Mouse (Mus musculus) ES-CJ7 (cell line): ENCODE measurements at regions not wholly inside any gene's neighbourhood (a gene's known extent, or its start where the extent isn't known, plus 50 kb on each side); places are given as distances from the start of the nearest gene placed in this dataset.

Experiments
- DNase-seq: peaks from one replicate; pipeline ENCODE4 v3.0.0; 2011; ENCODE audit warnings: low read depth, low spot score

GRCm38 (mm10) chr10:99367757-99368156, 104.7 kb downstream of the Dusp6 start:
- DNase-seq = no peak

GRCm38 (mm10) chr10:99375101-99375500, 112.1 kb downstream of the Dusp6 start:
- DNase-seq = no peak

- no peak for DNase-seq
Observed at GRCm38 (mm10) chr10:99376430-99376829, 113.4 kb downstream of the Dusp6 start.

- DNase-seq = no peak
Observed at GRCm38 (mm10) chr10:99377548-99377947, 114.5 kb downstream of the Dusp6 start.

GRCm38 (mm10) chr10:99379156-99379555, 116.1 kb downstream of the Dusp6 start:
- DNase-seq = no peak

- no peak for DNase-seq
Observed at GRCm38 (mm10) chr10:99380170-99380569, 117.1 kb downstream of the Dusp6 start.

- no peak for DNase-seq
Observed at GRCm38 (mm10) chr10:99383028-99383427, 120.0 kb downstream of the Dusp6 start.

GRCm38 (mm10) chr10:99384366-99384765, 121.3 kb downstream of the Dusp6 start:
- no peak for DNase-seq

- no peak for DNase-seq
Observed at GRCm38 (mm10) chr10:99384851-99385250, 121.8 kb downstream of the Dusp6 start.

GRCm38 (mm10) chr10:99385854-99386253, 122.8 kb downstream of the Dusp6 start:
- no peak for DNase-seq

GRCm38 (mm10) chr10:99388526-99388925, 125.5 kb downstream of the Dusp6 start:
- no peak for DNase-seq

- DNase-seq = no peak
Observed at GRCm38 (mm10) chr10:99388986-99389385, 126.0 kb downstream of the Dusp6 start.

GRCm38 (mm10) chr10:99390609-99391183, 127.7 kb downstream of the Dusp6 start:
- no peak for DNase-seq

- no peak for DNase-seq
Observed at GRCm38 (mm10) chr10:99391725-99392124, 128.7 kb downstream of the Dusp6 start.

- DNase-seq = no peak
Observed at GRCm38 (mm10) chr10:99392979-99393378, 129.9 kb downstream of the Dusp6 start.

GRCm38 (mm10) chr10:99393523-99393922, 130.5 kb downstream of the Dusp6 start:
- no peak for DNase-seq

GRCm38 (mm10) chr10:99395411-99395810, 132.4 kb downstream of the Dusp6 start:
- no peak for DNase-seq

- no peak for DNase-seq
Observed at GRCm38 (mm10) chr10:99396630-99397029, 133.6 kb downstream of the Dusp6 start.

GRCm38 (mm10) chr10:99400076-99400475, 137.0 kb downstream of the Dusp6 start:
- no peak for DNase-seq

GRCm38 (mm10) chr10:99406764-99407163, 143.7 kb downstream of the Dusp6 start:
- no peak for DNase-seq

- peak; percentile 66 for DNase-seq
Observed at GRCm38 (mm10) chr10:99408786-99409185, 145.8 kb downstream of the Dusp6 start.

- DNase-seq = no peak
Observed at GRCm38 (mm10) chr10:99409744-99410143, 146.7 kb downstream of the Dusp6 start.

- DNase-seq = no peak
Observed at GRCm38 (mm10) chr10:99410754-99411153, 147.7 kb downstream of the Dusp6 start.

GRCm38 (mm10) chr10:99413455-99413854, 150.4 kb downstream of the Dusp6 start:
- no peak for DNase-seq
